Mouse (Mus musculus): ENCODE results near the gene Stk17b. TPM values are rescaled to one million over a fixed set of nuclear protein-coding genes. Genes with fewer than 3 reads are reported as not detected.

The Stk17b gene
- total RNA-seq, 2 experiments from 2014 or later = 7.2 to 8.3 TPM

Other genes with a start within 250 kb of the Stk17b start
- not detected for gene Dnah7a, start 78.4 kb downstream of the Stk17b start, total RNA-seq (2021)